Mouse (Mus musculus): ENCODE results near the gene Acp5. TPM values are rescaled to one million over a fixed set of nuclear protein-coding genes. Genes with fewer than 3 reads are reported as not detected.
A peak's percentile ranks its signal among the peaks of the same experiment; 100 is the strongest.
"Not testable (repeated sequence)": the region's sequence is repeated elsewhere in the genome, so short reads cannot be mapped to it uniquely, and the experiment has no call there.

The Acp5 gene
- polyA plus RNA-seq (2015; fragmentation: Nextera tagmentation; extraction: Ambion mirVana) = 135 TPM in 2 replicates

GRCm38 (mm10) chr9:22135644-22136390 is at the start of gene Acp5:
TSS of gene Acp5 (minus strand) at chr9:22135711.
- DNase-seq (ENCODE audit: low spot score) = peak; percentile 84

GRCm38 (mm10) chr9:22172318-22172717 is 36.8 kb upstream of the Acp5 start:
- no peak for DNase-seq (ENCODE audit: low spot score)

GRCm38 (mm10) chr9:22169327-22169726 is 33.8 kb upstream of the Acp5 start:
- no peak for DNase-seq (ENCODE audit: low spot score)

- no peak for DNase-seq (ENCODE audit: low spot score)
These were observed 32.2 kb upstream of the Acp5 start for GRCm38 (mm10) chr9:22167751-22168150.

GRCm38 (mm10) chr9:22166686-22167085 is 31.2 kb upstream of the Acp5 start:
- no peak for DNase-seq (ENCODE audit: low spot score)

GRCm38 (mm10) chr9:22165964-22166363 is 30.5 kb upstream of the Acp5 start:
- DNase-seq (ENCODE audit: low spot score) = no peak

GRCm38 (mm10) chr9:22164711-22165668 is 29.5 kb upstream of the Acp5 start:
- peak; percentile 76 for DNase-seq (ENCODE audit: low spot score)

- DNase-seq (ENCODE audit: low spot score) = no peak
These were observed 27.4 kb upstream of the Acp5 start for GRCm38 (mm10) chr9:22162912-22163311.

- no peak for DNase-seq (ENCODE audit: low spot score)
These were observed 26.8 kb upstream of the Acp5 start for GRCm38 (mm10) chr9:22162305-22162704.

- no peak for DNase-seq (ENCODE audit: low spot score)
These were observed 25.8 kb upstream of the Acp5 start for GRCm38 (mm10) chr9:22161299-22161698.

- no peak for DNase-seq (ENCODE audit: low spot score)
These were observed 22.2 kb upstream of the Acp5 start for GRCm38 (mm10) chr9:22157516-22158265.

GRCm38 (mm10) chr9:22156497-22157245 is 21.2 kb upstream of the Acp5 start, which contains the start of gene Pigyl:
TSS of gene Pigyl (plus strand) at chr9:22156846.
- DNase-seq (ENCODE audit: low spot score) = peak; percentile 98

- DNase-seq (ENCODE audit: low spot score) = peak; percentile 86
These were observed 20.1 kb upstream of the Acp5 start for GRCm38 (mm10) chr9:22155614-22156013.

GRCm38 (mm10) chr9:22153810-22154209 is 18.3 kb upstream of the Acp5 start:
- no peak for DNase-seq (ENCODE audit: low spot score)

GRCm38 (mm10) chr9:22150946-22151345 is 15.4 kb upstream of the Acp5 start:
- no peak for DNase-seq (ENCODE audit: low spot score)

- not testable (repeated sequence) for DNase-seq (ENCODE audit: low spot score)
These were observed 14.8 kb upstream of the Acp5 start for GRCm38 (mm10) chr9:22150249-22150693.

GRCm38 (mm10) chr9:22149426-22150248 is 14.1 kb upstream of the Acp5 start:
- no peak for DNase-seq (ENCODE audit: low spot score)

GRCm38 (mm10) chr9:22144304-22144965 is 8.9 kb upstream of the Acp5 start:
- DNase-seq (ENCODE audit: low spot score) = no peak

All from thymus, postnatal 0 days (tissue).